Mouse (Mus musculus): ENCODE results near the gene Arhgap15.

GRCm38 (mm10) chr2:44309556-44309955 lies 560.9 kb downstream of the Arhgap15 start:
- TF ChIP-seq MAFK (IDR thresholded peaks at IDR 0.05; ENCODE audit: insufficient read depth, low read depth, low read length) (no peak), HCFC1 (IDR thresholded peaks at IDR 0.05; ENCODE audit: borderline replicate concordance, insufficient read depth, low read length) (no peak), ZNF384 (IDR thresholded peaks at IDR 0.05; ENCODE audit: low read depth, low read length) (no peak), ZC3H11A (IDR thresholded peaks at IDR 0.05; ENCODE audit: borderline replicate concordance, low read depth, low read length) (no peak), CHD2 (IDR thresholded peaks at IDR 0.05; ENCODE audit: low read depth, low read length) (no peak)
